Mouse (Mus musculus) frontal cortex, postnatal 25 days (tissue): ENCODE measurements around the gene Guk1.

Experiments
- DNase-seq, 2 experiments: peaks; one replicate each; pipeline ENCODE4 v3.0.0; 2022; ENCODE audit warnings: low spot score in 2 of 2

Gene Guk1

GRCm38 (mm10) chr11:59210020-59210419 lies 18.0 kb upstream of the Guk1 start:
- DNase-seq: no peak

- no peak for DNase-seq
Measured at GRCm38 (mm10) chr11:59209580-59209979, 17.6 kb upstream of the Guk1 start.

GRCm38 (mm10) chr11:59209003-59209441 lies 17.0 kb upstream of the Guk1 start:
- no peak for DNase-seq

GRCm38 (mm10) chr11:59208153-59208831 lies 16.3 kb upstream of the Guk1 start, which contains the start of gene 2310033P09Rik:
Gene 2310033P09Rik, plus strand, starts transcription at chr11:59208321.
- peak; percentile 87 to 94 for DNase-seq

- DNase-seq: peak; percentile 84 to 90
Measured at GRCm38 (mm10) chr11:59202081-59202995, 10.3 kb upstream of the Guk1 start, which contains the start of gene Mrpl55. Gene Mrpl55, plus strand, starts transcription at chr11:59202486.

- DNase-seq: no peak
Measured at GRCm38 (mm10) chr11:59201216-59202002, 9.4 kb upstream of the Guk1 start.

GRCm38 (mm10) chr11:59196230-59196629 lies 4.2 kb upstream of the Guk1 start:
- no peak for DNase-seq

GRCm38 (mm10) chr11:59191231-59192058 lies 567 bp downstream of the Guk1 start:
- peak; percentile 73 to 84 for DNase-seq

GRCm38 (mm10) chr11:59187706-59188105 lies 4.3 kb downstream of the Guk1 start:
- DNase-seq: no peak

GRCm38 (mm10) chr11:59185490-59185889 lies 6.5 kb downstream of the Guk1 start:
- no peak for DNase-seq

GRCm38 (mm10) chr11:59183821-59184220 lies 8.2 kb downstream of the Guk1 start:
- no peak for DNase-seq

- no peak for DNase-seq
Measured at GRCm38 (mm10) chr11:59182864-59183331, 9.1 kb downstream of the Guk1 start, which contains the start of gene Gjc2. Gene Gjc2, minus strand, starts transcription at chr11:59183213.

- DNase-seq: no peak
Measured at GRCm38 (mm10) chr11:59176921-59177320, 15.1 kb downstream of the Guk1 start.

- DNase-seq: no peak
Measured at GRCm38 (mm10) chr11:59176475-59176874, 15.5 kb downstream of the Guk1 start.

GRCm38 (mm10) chr11:59174189-59174838 lies 17.7 kb downstream of the Guk1 start:
- DNase-seq: no peak

GRCm38 (mm10) chr11:59170549-59170948 lies 21.5 kb downstream of the Guk1 start:
- no peak for DNase-seq

GRCm38 (mm10) chr11:59169807-59170206 lies 22.2 kb downstream of the Guk1 start:
- no peak for DNase-seq

- DNase-seq: no peak
Measured at GRCm38 (mm10) chr11:59165616-59166241, 26.3 kb downstream of the Guk1 start.

GRCm38 (mm10) chr11:59164384-59164783 lies 27.6 kb downstream of the Guk1 start:
- DNase-seq: no peak
